Mouse (Mus musculus) spleen, postnatal 0 days (tissue): ENCODE data around the gene Gabrb1. TPM values are rescaled to one million over a fixed set of nuclear protein-coding genes. Genes with fewer than 3 reads are reported as not detected.

Experiments
- polyA plus RNA-seq: library from polyadenylated mRNA; unstranded; fragments of >200 nt; fragmentation: Nextera tagmentation; extraction: Ambion mirVana; gene quantifications from 2 replicates; pipeline ENCODE4 v1.2.1, GENCODE M21; 2015

Gabrb1 gene
- polyA plus RNA-seq: 0.01 TPM in 2 replicates

GRCm38 (mm10) chr5:71657482-71658114, at the start of gene Gabrb1:
Gabrb1 (plus strand) TSS chr5:71658113.

GRCm38 (mm10) chr5:71658115-71658497, 193 bp downstream of the Gabrb1 start, which contains the start of gene Gabra4:
Gabra4 (minus strand) TSS chr5:71658308.

GRCm38 (mm10) chr5:72167594-72168284, 509.8 kb downstream of the Gabrb1 start, which contains the start of gene Commd8:
Commd8 (minus strand) TSS chr5:72168189.

Other genes with a start within 250 kb of the Gabrb1 start
- not detected in 2 replicates for gene Cox7b2, start 109.9 kb upstream of the Gabrb1 start, polyA plus RNA-seq
- 0.14 and 0.42 TPM in 2 replicates for gene Gabra4, start 195 bp downstream of the Gabrb1 start, polyA plus RNA-seq